Mouse (Mus musculus): ENCODE results near the gene Rhoq.

DNA sequence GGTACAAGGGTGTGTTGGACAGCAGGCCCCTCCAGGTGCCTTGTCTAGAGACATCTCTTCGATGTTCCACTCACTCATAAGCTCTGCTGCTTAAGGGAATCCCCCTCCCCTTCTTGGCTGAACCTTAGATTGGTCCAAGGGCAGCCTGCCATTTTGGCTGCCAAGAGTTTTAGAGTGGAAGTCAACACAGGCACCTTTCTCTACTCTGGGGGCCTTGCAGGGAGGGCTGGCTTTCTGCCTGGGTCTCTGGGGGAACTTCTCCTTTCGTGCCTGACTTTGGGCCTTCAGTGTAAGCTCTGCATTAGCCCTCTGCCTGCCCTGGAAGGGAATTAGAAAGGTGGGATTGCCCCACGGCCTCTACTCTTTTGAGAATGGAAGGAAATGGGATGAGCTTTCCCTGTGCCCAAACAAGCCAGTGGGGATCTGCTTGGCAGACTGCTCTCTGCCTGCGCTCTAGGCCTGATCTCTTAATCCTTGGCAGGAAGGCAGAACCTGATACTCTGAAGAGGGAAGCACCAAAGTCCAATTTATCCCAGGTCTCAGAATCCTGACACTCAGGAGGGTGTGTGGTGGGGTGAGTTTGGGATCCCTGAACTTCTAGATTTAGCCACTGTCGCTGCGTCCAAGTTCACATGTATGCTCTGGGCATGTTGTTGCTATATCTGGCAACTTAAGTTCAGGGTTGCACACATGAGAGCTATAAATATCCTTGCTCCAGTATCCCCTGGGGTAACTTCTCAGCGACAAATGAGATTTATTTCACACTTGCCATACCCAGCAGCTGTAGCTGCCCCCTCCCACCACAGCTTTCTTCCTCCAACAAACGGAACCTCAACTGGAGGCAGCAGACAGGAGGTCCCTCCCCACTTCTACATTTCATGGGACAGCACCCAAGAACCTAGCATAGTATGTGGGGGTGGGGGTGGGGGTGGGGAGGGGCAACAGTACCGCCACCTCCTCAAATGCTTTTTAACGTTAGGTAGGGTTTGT is 4.9 kb downstream of the Rhoq start:
- no peak for TF ChIP-seq CTCF (IDR thresholded peaks at IDR 0.05; ENCODE audit: low read depth)
- TF ChIP-seq EP300 (IDR thresholded peaks at IDR 0.05; ENCODE audit: low read depth): no peak

All from heart, postnatal 0 days (tissue).